Mouse (Mus musculus) layer of hippocampus, postnatal 25 days (tissue): ENCODE data around the gene Olfr1359. TPM values are rescaled to one million over a fixed set of nuclear protein-coding genes. Genes with fewer than 3 reads are reported as not detected.
"Not testable (repeated sequence)": the region's sequence is repeated elsewhere in the genome, so short reads cannot be mapped to it uniquely, and the experiment has no call there.

Experiments used
- DNase-seq, 2 experiments: peaks; one replicate each; pipeline ENCODE4 v3.0.0; 2022; ENCODE audit warnings: mixed read lengths in 2 of 2, low spot score in 1 of 2; ENCODE audit errors: extremely low spot score in 1 of 2
- total RNA-seq, 2 experiments: library from RNA; stranded (reverse); gene quantifications; 2 replicates each; pipeline ENCODE4 v1.2.3; 2021

Olfr1359 gene
- total RNA-seq = not detected

GRCm38 (mm10) chr13:21697811-21698210 is at the start of gene Olfr1359:
TSS of gene Olfr1359 (plus strand) at chr13:21698111.
- DNase-seq = no peak

DNA sequence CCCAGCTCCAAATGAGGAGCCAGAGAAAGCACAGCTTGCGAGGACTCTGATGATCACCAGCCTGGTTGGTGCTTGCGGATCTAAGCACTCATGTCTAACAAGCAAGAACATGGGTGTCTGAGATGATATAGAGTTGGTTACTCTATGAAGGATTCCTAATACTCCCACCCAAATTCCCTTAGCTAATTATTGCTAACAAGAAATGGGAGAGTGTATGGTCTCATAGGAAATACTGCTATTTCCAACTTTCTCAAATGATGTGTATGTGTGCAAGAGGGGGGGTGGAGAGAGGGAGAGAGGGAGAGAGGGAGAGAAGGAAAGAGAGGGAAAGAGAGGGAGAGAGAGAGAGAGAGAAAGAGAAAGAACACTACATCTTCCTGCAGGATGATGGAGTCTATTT is 34.6 kb upstream of the Olfr1359 start, which contains the start of gene Olfr1361:
Olfr1361 (minus strand) TSS at position 101 of the 400 bp plus-strand sequence.
- DNase-seq = no peak

DNA sequence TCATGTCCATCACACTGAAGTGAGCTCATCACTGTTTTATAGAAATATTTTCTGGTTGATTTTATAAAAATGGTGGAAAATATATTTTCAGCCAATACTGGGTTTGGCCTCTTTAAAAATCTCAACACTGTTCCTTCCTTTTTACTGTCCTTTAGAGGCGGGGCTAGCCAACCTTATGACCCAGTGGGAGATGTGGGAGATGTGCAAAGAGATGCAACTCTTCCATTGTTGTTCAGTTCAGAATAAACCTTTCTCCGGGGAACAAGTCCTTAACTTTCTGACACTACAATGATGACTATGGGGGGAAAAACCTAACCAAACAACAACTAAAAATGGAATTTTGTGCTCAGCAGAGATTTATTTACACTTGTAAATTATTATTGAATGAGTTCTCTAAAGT is 20.6 kb upstream of the Olfr1359 start, which contains the start of gene Olfr1360:
Olfr1360 (minus strand) TSS at position 101 of the 400 bp plus-strand sequence.
- no peak for DNase-seq

DNA sequence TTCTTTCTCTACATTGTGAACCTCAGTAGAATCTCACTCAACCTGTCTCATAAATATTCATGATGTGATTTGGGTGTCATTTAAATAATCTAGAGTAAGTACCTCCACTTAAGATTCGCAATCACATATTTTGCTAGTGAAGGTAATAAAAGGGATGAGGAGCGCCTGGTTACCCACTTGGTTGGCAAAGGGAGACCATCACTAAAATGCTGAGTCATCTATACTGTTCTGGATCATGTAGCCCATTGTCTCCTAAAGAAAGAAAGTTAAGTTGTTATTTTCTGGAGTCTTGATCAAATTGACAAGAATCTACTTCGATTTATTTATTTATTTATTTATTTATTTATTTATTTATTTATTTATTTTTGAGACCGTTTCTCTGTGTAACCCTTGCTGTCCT is 8.8 kb downstream of the Olfr1359 start:
- DNase-seq = no peak

GRCm38 (mm10) chr13:21710031-21710711 is 12.3 kb downstream of the Olfr1359 start:
- peak; percentile 81 to 92 for DNase-seq

GRCm38 (mm10) chr13:21710821-21711525 is 13.1 kb downstream of the Olfr1359 start:
- DNase-seq = peak; percentile 75 to 82

GRCm38 (mm10) chr13:21711698-21712097 is 13.8 kb downstream of the Olfr1359 start:
- DNase-seq = no peak

DNA sequence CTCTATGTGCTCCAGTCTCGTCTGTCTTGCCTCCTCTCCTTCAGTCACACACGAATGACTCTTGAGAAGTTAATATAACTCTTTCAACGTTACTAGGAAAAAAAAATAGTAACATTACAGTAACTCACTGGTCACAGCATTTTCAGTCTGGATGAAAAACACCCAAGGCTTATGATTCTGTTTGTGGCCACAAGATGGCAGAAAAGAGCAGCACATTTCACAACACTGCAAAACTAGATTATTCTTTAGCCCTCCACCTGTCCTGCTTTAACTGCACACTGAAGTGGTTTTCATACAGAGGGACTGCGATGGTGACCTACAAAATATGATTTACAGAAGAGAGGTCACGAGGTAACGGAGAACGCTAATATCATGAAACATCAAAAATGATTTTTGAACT is 16.8 kb downstream of the Olfr1359 start:
- peak; percentile 28 to 59 for DNase-seq

- DNase-seq = peak in 1 of 2 experiments; percentile 5
These were observed 17.4 kb downstream of the Olfr1359 start for GRCm38 (mm10) chr13:21715131-21715863.

- peak; percentile 52 to 61 for DNase-seq
These were observed 18.1 kb downstream of the Olfr1359 start, which contains the start of the genes Hist1h2bl and Hist1h2ai for GRCm38 (mm10) chr13:21715864-21716539. TSS of gene Hist1h2bl (minus strand) at chr13:21716143. TSS of gene Hist1h2ai (plus strand) at chr13:21716422.

DNA sequence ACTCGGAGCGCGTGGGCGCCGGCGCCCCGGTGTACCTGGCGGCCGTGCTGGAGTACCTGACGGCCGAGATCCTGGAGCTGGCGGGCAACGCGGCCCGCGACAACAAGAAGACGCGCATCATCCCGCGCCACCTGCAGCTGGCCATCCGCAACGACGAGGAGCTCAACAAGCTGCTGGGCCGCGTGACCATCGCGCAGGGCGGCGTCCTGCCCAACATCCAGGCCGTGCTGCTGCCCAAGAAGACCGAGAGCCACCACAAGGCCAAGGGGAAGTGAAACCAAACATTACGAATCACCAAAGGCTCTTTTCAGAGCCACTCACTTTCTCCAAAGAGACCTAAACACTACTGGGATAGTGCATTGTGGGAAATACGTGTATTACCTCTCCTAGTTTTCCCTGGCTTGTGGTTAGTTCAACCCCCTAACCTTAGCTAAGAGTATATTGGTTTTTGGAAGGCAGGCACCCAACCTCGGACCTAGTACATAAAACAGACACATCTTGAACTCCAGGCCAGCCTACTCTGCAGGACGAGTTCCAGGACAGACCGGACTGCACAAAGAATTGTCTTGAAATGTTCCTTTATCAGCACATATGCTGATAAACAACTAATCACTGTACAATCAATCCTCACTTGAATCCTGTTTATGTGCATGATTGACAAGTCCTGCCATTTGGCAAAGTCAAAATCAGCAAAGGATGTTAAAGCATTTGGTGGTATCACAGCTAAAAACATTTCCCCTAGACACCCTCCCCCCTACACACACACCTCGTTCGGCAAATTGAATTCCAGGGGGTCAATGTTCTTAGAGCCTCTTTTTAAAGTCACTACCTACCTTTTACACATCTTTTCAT is 18.9 kb downstream of the Olfr1359 start:
- not testable (repeated sequence) for DNase-seq

DNA sequence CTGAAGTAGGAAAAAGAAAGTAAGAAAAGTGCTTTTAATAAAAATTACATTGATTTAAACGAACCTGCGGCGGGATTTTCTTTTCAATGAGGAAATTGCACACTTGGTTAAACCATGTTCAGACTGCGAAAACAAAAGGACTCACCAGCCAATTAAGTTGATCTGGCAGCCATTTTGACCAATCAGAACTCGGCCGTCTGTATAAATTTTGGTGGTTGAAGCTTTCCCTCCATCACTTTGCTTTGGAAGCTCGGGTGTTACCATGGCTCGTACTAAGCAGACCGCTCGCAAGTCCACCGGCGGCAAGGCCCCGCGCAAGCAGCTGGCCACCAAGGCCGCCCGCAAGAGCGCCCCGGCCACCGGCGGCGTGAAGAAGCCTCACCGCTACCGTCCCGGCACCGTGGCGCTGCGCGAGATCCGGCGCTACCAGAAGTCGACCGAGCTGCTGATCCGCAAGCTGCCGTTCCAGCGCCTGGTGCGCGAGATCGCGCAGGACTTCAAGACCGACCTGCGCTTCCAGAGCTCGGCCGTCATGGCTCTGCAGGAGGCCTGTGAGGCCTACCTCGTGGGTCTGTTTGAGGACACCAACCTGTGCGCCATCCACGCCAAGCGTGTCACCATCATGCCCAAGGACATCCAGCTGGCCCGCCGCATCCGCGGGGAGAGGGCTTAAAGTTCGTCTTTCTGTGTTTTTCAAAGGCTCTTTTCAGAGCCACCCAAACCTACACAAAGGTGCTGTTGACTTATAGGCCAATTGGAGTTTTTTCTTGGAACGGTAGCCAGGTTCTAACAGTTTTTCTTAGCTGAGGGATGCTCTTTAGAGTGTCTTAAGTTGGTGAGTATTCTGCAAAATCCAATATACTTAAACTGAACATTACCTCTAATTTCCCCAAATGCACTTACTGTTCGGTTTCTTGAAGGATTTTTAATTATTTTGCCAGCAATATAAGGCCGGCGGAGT is 19.8 kb downstream of the Olfr1359 start, which contains the start of gene Hist1h3h:
Hist1h3h (plus strand) TSS at position 263 of the 961 bp plus-strand sequence.
- DNase-seq = peak; percentile 66 to 82

GRCm38 (mm10) chr13:21718381-21719080 is 20.6 kb downstream of the Olfr1359 start:
- DNase-seq = no peak

GRCm38 (mm10) chr13:21721107-21721756 is 23.3 kb downstream of the Olfr1359 start:
- not testable (repeated sequence) for DNase-seq

GRCm38 (mm10) chr13:21721757-21722372 is 24.0 kb downstream of the Olfr1359 start, which contains the start of gene Hist1h2bm:
TSS of gene Hist1h2bm (plus strand) at chr13:21722044.
- DNase-seq = peak; percentile 53 to 59

- no peak for DNase-seq
These were observed 24.5 kb downstream of the Olfr1359 start for GRCm38 (mm10) chr13:21722373-21722925.
